Mouse (Mus musculus): ENCODE measurements at regions not wholly inside any gene's neighbourhood (a gene's known extent, or its start where the extent isn't known, plus 50 kb on each side); places are given as distances from the start of the nearest gene placed in this dataset.
A peak's percentile ranks its signal among the peaks of the same experiment; 100 is the strongest.

GRCm38 (mm10) chr2:110528191-110528590, 68.9 kb upstream of the Slc5a12 start:
- 14% methylated on average over 3 of the region's 3 CpGs for WGBS
- H3K9me3 ChIP-seq (replicated peaks): no peaks in the 10 kb centered on the region
- no peak overlapping the region for H3K4me2 ChIP-seq (replicated peaks)
- H3K27me3 ChIP-seq: no peaks in the 10 kb centered on the region
- H3K27ac ChIP-seq (replicated peaks): 0 out of 2 replicates have a peak overlapping the region, but pooled peaks have one; percentile 12
- no peak overlapping the region for H3K9ac ChIP-seq
- H3K4me1 ChIP-seq: no peaks in the 10 kb centered on the region
- no peaks in the 10 kb centered on the region for H3K36me3 ChIP-seq
- ATAC-seq (ENCODE audit: insufficient number of reproducible peaks, low FRiP score, low TSS enrichment, low read depth): no peak; the same call in 1 of the 2 replicates
- H3K4me3 ChIP-seq (replicated peaks): no peak overlapping the region

DNA sequence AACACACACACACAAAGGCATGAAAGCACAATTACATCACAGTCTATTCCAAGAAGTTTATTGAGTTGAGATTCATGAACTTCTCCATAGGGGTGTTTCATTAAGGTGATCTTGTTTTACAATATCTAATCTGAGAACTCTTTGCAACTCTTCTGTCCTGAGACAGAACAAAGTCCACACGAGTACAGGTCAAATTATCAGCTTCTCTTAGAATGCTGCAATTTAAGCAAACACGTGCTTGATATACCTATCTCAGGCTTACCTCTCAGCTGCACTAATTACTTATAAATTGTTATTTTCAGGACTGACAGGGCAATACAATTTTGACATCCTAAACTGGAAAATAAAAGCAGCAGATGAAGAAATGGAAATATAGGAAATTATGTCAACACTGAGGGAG, 57.0 kb upstream of the Slc5a12 start:
- Histone ChIP-seq H3K36me3 (no peaks in the 10 kb centered on the region), H3K4me2 (replicated peaks) (no peak overlapping the region), H3K27ac (replicated peaks) (no peak overlapping the region), H3K9me3 (replicated peaks) (no peaks in the 10 kb centered on the region), H3K9ac (no peak overlapping the region), H3K4me3 (replicated peaks) (no peak overlapping the region), H3K27me3 (no peaks in the 10 kb centered on the region), H3K4me1 (no peaks in the 10 kb centered on the region)
- 76% methylated on average over 2 of the region's 2 CpGs for WGBS
- ATAC-seq (ENCODE audit: insufficient number of reproducible peaks, low FRiP score, low TSS enrichment, low read depth): no peak

DNA sequence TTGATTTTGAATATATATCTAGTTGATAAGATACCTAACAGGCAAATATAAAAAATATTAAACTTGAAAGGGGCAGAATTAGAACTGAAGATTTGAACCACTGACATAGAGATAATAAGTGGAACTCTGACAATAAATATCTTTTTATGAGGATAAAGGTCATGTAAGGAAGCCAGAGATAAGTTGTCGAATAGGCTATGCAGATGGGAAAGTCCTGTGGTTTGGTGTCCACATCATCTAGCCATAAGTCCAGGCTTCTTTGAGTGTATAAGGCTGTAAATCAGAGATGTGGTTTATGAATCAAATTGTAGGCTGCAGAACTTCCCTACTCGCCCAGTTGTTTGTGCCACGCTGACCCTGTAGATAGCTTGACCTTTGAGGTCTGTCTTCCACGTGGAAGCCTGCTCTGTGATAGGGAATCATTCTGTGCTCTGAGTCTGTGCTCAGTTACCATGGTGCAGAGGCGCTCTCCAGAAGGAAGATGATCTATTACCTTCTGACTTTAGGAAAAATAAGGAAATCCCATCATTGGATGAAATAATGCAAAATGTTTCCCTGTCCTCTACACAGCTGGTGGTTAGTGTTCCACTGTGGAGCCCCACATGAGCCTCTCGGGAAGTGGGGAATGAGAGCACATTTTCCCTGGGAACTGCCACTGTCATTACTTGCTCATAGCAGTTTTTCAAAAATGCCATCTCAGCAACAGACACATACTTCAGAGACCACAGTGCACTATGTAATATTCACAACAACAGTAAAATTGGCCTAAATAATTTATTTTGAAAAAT, 56.3 kb upstream of the Slc5a12 start:
- Histone ChIP-seq H3K27me3 (no peaks in the 10 kb centered on the region), H3K4me3 (replicated peaks) (no peak overlapping the region), H3K9ac (no peak overlapping the region), H3K9me3 (replicated peaks) (no peaks in the 10 kb centered on the region), H3K36me3 (no peaks in the 10 kb centered on the region), H3K4me1 (no peaks in the 10 kb centered on the region), H3K27ac (replicated peaks) (no peak overlapping the region), H3K4me2 (replicated peaks) (no peak overlapping the region)
- ATAC-seq (ENCODE audit: insufficient number of reproducible peaks, low FRiP score, low TSS enrichment, low read depth): no peak
- 69% methylated on average over 6 of the region's 6 CpGs for WGBS

- Histone ChIP-seq H3K9ac (no peak overlapping the region), H3K4me3 (replicated peaks) (no peak overlapping the region), H3K4me2 (replicated peaks) (no peak overlapping the region), H3K4me1 (no peaks in the 10 kb centered on the region), H3K27me3 (no peaks in the 10 kb centered on the region), H3K27ac (replicated peaks) (no peak overlapping the region), H3K9me3 (replicated peaks) (no peaks in the 10 kb centered on the region), H3K36me3 (no peaks in the 10 kb centered on the region)
- WGBS: 82% methylated on average over 5 of the region's 5 CpGs
- no peak for ATAC-seq (ENCODE audit: insufficient number of reproducible peaks, low FRiP score, low TSS enrichment, low read depth)
Observed at GRCm38 (mm10) chr2:110541358-110541737, 55.8 kb upstream of the Slc5a12 start.
